Mouse (Mus musculus) forebrain, embryonic 12.5 days (tissue): ENCODE measurements around the gene Slc22a23. TPM values are rescaled to one million over a fixed set of nuclear protein-coding genes. Genes with fewer than 3 reads are reported as not detected.

Experiments
- ATAC-seq: fragments of 200-750 bp; cut with Nextera tagmentation; 2 replicates; pipeline ENCODE4 v1.8.0; 2017; ENCODE audit warnings: moderate TSS enrichment; ENCODE audit not compliant: low FRiP score
- H3K27ac ChIP-seq: fragments of 300-500 bp; sonication (generic); 2 replicates; pipeline ENCODE4 v1.5.1; 2016; ENCODE audit warnings: mild to moderate bottlenecking
- H3K27me3 ChIP-seq: fragments of 300-500 bp; sonication (generic); 2 replicates; pipeline ENCODE4 v1.6.1; 2016; ENCODE audit warnings: mild to moderate bottlenecking
- H3K36me3 ChIP-seq: fragments of 300-500 bp; sonication (generic); replicated peaks from 2 replicates; pipeline ENCODE4 v1.6.1; 2016; ENCODE audit warnings: mild to moderate bottlenecking
- H3K4me1 ChIP-seq: fragments of 300-500 bp; sonication (generic); 2 replicates; pipeline ENCODE4 v1.6.1; 2016
- H3K4me2 ChIP-seq: fragments of 300-500 bp; sonication (generic); 2 replicates; pipeline ENCODE4 v1.6.1; 2016; ENCODE audit warnings: mild to moderate bottlenecking, moderate library complexity
- H3K4me3 ChIP-seq: fragments of 300-500 bp; sonication (generic); replicated peaks from 2 replicates; pipeline ENCODE4 v1.5.1; 2016; ENCODE audit warnings: mild to moderate bottlenecking
- H3K9ac ChIP-seq: fragments of 300-500 bp; sonication (generic); 2 replicates; pipeline ENCODE4 v1.6.1; 2016; ENCODE audit warnings: mild to moderate bottlenecking
- H3K9me3 ChIP-seq: fragments of 300-500 bp; sonication (generic); 2 replicates; pipeline ENCODE4 v1.6.1; 2016
- WGBS: fragments of 180-500 bp; shearing (Covaris S2); methylation state at CpG from one replicate; pipeline ENCODE4 v1.1.7; 2016; 5-methylcytosine and 5-hydroxymethylcytosine counted together
- polyA plus RNA-seq: library from polyadenylated mRNA; unstranded; fragments of >200 nt; fragmentation: Nextera tagmentation; extraction: Ambion mirVana; gene quantifications from 2 replicates; pipeline ENCODE4 v1.2.1, GENCODE M21; 2016

Slc22a23 gene
- polyA plus RNA-seq, 1 experiment from 2014 or later, result 16.4 TPM

DNA sequence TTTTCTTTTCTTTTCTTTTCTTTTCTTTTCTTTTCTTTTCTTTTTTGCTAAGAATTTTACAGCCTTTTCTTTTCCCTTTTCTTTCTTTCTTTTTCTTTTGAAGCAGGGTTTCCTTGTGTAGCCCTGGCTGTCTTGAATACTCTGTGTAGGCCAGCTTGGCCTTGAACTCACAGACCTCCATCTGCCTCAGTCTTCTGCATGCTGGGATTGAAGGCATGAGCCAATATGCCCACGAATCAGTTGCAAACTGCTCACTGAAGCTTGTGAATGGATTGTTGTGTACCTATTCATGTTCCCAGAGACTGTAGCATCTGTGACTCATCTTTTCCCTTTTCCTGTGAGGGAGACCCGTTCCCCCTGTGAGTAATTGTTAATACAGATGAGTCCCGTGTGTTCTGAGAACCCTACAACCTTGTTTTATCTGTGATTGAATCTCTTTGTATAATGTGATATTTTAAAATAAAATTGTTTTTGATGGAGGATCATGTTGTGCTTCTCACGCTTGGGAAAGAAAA, 133.7 kb downstream of the Slc22a23 start:
- Histone ChIP-seq H3K27ac (no peak overlapping the region), H3K36me3 (peaks cover 14% of the 10 kb centered on the region), H3K27me3 (no peaks in the 10 kb centered on the region), H3K9ac (no peak overlapping the region), H3K4me3 (no peak overlapping the region), H3K4me1 (peaks cover 6% of the 10 kb centered on the region), H3K4me2 (no peak overlapping the region), H3K9me3 (no peaks in the 10 kb centered on the region)
- WGBS, result 64% methylated on average over 4 of the region's 4 CpGs
- no peak for ATAC-seq

DNA sequence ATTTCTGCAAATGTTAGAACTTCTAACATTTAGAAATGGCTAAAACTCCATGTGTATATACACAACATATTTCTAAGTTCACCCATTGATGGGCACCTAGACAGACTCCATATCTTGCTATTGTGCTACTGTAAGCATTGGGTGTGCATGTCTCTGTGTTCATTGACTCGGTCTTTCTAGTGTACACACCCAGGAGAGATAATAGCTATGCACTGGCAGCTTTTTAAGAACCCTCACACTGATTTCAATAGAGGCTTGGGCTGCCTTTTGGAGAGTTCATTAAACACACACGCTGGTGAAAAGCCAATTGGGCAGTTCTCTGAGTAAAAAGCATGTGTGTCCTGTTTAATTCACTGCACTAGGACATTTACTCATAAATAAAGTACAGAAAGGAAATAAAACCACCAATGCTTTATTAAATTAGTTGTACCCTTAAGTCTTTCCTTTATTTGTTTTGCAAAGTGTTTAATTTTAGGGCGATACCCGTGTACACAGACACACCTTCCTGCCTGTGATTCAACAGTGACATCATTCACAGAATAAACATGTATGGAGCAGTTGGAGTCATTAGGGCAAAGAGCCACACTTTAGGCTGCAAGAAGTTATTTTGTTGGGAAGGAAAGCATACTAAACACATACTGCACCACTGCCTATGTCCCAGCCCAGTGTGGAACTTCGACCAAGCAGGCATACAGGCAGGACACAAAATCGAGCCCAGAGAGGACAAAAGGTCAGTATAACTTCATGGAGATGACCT, 137.1 kb downstream of the Slc22a23 start:
- Histone ChIP-seq H3K4me1 (peaks cover 6% of the 10 kb centered on the region), H3K36me3 (peaks cover 18% of the 10 kb centered on the region)
- no peak for ATAC-seq

DNA sequence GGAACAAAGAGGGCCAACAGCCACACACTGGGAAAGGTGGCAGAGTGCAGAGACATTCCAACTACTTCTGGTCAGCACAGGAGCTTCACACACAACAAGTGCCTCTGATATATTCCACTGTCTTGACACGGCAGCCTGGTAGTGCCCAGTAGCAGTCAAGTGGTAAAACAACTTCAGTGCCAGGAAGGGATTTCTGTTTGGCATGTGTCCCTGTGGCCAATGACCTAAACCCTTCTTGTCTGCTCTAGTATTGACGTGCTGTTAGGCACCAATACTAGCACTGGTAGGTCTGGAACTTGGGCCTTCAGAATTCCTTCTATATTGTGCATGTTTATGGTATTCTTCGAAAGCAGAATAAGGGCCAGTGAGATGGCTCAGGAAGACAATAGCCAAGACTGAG, 139.8 kb downstream of the Slc22a23 start:
- no peak overlapping the region for H3K4me2 ChIP-seq
- H3K9ac ChIP-seq, result no peak overlapping the region
- no peak for ATAC-seq
- no peak overlapping the region for H3K4me3 ChIP-seq
- 93% methylated on average over 3 of the region's 3 CpGs for WGBS
- no peaks in the 10 kb centered on the region for H3K27me3 ChIP-seq
- no peak overlapping the region for H3K27ac ChIP-seq
- peaks cover 26% of the 10 kb centered on the region for H3K36me3 ChIP-seq
- no peaks in the 10 kb centered on the region for H3K9me3 ChIP-seq
- H3K4me1 ChIP-seq, result peaks cover 6% of the 10 kb centered on the region

More for the DNA sequence above, 137.1 kb downstream of the Slc22a23 start:
- WGBS, result 68% methylated on average over 6 of the region's 6 CpGs
- Histone ChIP-seq H3K27ac (no peak overlapping the region), H3K27me3 (no peaks in the 10 kb centered on the region), H3K4me2 (no peak overlapping the region), H3K9ac (no peak overlapping the region), H3K4me3 (no peak overlapping the region), H3K9me3 (no peaks in the 10 kb centered on the region)

DNA sequence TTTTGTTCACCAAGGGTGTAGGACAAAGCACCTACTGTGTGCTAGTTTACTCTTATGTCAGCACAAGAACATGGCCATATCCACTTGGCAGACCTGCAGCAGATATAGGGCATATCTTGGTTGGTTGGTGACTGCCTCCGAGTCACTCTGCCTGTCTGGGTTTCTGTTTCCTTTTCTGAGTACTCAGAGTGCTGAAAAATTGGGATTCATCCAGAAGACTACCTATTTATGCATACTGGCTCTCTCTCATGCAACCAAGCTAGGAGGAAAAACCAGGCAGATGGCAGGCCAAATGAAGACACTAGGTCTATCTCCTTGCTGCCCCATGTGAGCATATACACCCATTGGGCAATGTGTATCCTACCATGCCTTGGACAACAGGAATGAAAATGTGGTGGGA, 149.3 kb downstream of the Slc22a23 start:
- Histone ChIP-seq H3K4me1 (peaks cover 21% of the 10 kb centered on the region), H3K9me3 (no peaks in the 10 kb centered on the region), H3K27ac (no peak overlapping the region), H3K27me3 (no peaks in the 10 kb centered on the region), H3K9ac (no peak overlapping the region), H3K4me2 (no peak overlapping the region), H3K4me3 (no peak overlapping the region), H3K36me3 (peaks cover 65% of the 10 kb centered on the region)
- 96% methylated on average over 1 of the region's 1 CpGs for WGBS
- no peak for ATAC-seq

DNA sequence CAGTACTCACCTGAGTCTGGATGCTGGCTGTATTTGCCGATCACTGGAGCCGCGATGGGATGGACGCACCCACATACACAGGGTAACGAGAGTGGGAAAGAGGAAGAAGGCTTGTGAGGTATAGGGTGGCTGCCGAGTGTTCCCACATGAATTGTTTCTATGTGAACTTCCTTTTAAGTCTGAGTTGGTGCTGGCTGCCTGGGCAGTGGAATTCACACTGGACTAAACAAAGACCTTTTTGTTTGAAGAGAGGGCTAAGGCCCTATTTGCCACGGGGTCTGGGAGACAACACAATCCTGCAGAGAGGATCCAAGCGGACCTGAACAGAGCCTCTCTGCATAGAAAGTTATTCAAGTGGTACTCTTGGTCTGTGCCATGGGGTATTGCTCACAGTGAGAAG, 151.6 kb downstream of the Slc22a23 start:
- H3K36me3 ChIP-seq, result peaks cover 61% of the 10 kb centered on the region
- peaks cover 21% of the 10 kb centered on the region for H3K4me1 ChIP-seq
- 40% methylated on average over 8 of the region's 8 CpGs for WGBS
- H3K27ac ChIP-seq, result no peak overlapping the region; the same call in 1 of the 2 replicates
- no peaks in the 10 kb centered on the region for H3K9me3 ChIP-seq
- no peak overlapping the region for H3K9ac ChIP-seq
- H3K4me2 ChIP-seq, result no peak overlapping the region
- H3K27me3 ChIP-seq, result no peaks in the 10 kb centered on the region
- H3K4me3 ChIP-seq, result no peak overlapping the region
- peak; percentile 71; the same call in 1 of the 2 replicates for ATAC-seq

DNA sequence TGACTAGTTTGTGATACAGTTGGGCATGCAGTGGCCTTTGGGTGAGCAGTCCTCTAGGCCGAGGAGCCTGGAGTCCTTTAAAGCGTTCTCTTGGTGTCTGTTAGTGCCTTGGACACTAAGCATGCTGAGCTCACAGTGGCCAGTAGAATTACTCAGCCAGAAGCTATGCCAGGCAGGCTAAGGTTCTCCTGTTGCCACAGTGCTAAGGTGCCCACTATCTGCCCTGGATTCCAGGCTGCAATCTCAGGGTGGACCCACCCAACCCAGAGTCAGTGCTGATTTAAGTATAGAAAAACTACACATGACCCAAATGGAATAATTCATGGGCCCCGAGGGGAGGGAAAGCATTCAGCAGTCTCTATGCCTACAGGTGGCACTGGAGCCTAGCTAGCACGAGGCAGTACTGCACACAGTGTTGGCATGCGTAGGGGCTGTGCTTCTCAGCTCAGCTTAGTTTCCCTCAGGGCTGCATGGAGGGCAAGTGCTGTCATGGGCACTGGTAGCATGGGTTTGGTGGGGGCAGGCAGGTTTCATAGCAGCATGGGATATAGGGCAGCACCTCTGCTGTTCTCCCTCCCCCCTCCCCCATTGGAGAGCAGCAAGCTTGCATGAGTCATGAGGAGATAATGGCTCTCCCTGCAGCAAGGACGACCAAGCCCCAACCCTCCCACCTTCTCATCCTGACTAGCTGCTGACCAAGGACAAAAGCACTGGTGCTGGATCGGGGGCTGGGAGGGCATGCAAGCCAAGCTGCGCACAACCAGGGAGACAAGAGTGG, 152.4 kb downstream of the Slc22a23 start:
- 69% methylated on average over 8 of the region's 8 CpGs for WGBS
- Histone ChIP-seq H3K4me1 (peaks cover 21% of the 10 kb centered on the region), H3K9me3 (no peaks in the 10 kb centered on the region), H3K36me3 (peaks cover 58% of the 10 kb centered on the region), H3K27ac (no peak overlapping the region), H3K27me3 (no peaks in the 10 kb centered on the region), H3K4me2 (no peak overlapping the region), H3K4me3 (no peak overlapping the region), H3K9ac (no peak overlapping the region)
- ATAC-seq, result peak; percentile 75

DNA sequence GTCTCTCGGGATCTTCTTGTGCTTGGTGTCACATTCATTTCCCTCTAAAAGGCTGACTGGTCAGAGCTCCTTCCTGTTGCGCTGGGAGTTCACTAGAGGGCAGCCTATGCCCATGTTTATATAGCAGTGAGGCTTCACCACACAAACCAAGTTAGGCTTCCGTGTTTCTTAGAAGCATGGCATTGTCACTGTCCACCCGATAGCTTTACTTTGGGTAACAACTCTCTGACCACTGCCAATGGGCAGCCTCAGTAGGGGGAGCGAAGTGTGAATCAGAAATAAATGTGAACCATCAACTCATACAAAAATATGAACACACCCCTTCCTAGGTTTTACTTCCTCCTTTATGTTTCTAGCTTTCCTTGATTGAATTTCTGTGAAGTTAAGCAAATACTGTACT, 157.4 kb downstream of the Slc22a23 start:
- Histone ChIP-seq H3K4me1 (peaks cover 3% of the 10 kb centered on the region; the same call in 1 of the 2 replicates), H3K36me3 (peaks cover 51% of the 10 kb centered on the region)

DNA sequence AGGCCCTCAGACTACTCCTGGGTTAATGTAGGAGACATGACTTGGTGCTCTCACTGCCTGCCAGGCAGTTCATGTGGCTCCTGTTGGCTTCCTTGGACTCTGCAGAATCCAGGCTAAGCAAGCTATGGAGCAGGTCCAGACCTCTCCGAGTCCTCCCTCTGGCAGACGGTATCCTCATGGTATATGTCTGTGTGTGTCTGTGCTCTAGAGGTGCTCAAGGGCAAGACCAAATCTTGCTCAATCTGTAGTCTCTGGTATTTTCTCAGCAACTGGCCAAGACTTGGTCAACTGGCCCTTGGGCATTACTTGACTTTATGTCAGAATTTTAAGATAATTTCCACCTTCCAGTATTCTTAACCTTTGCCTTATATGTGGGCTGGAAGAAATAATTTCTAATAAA, 159.6 kb downstream of the Slc22a23 start:
- Histone ChIP-seq H3K9ac (no peak overlapping the region), H3K27me3 (no peaks in the 10 kb centered on the region), H3K9me3 (no peaks in the 10 kb centered on the region), H3K4me3 (no peak overlapping the region), H3K4me2 (no peak overlapping the region), H3K4me1 (no peaks in the 10 kb centered on the region), H3K36me3 (peaks cover 56% of the 10 kb centered on the region), H3K27ac (no peak overlapping the region)
- ATAC-seq, result no peak
- WGBS, result 87% methylated on average over 2 of the region's 2 CpGs

More for the DNA sequence above, 157.4 kb downstream of the Slc22a23 start:
- no peak overlapping the region for H3K4me3 ChIP-seq
- no peak overlapping the region for H3K27ac ChIP-seq
- H3K9ac ChIP-seq, result no peak overlapping the region
- no peaks in the 10 kb centered on the region for H3K9me3 ChIP-seq
- no peaks in the 10 kb centered on the region for H3K27me3 ChIP-seq
- 10% methylated on average over 5 of the region's 5 CpGs for WGBS
- ATAC-seq, result peak; percentile 86
- H3K4me2 ChIP-seq, result no peak overlapping the region

DNA sequence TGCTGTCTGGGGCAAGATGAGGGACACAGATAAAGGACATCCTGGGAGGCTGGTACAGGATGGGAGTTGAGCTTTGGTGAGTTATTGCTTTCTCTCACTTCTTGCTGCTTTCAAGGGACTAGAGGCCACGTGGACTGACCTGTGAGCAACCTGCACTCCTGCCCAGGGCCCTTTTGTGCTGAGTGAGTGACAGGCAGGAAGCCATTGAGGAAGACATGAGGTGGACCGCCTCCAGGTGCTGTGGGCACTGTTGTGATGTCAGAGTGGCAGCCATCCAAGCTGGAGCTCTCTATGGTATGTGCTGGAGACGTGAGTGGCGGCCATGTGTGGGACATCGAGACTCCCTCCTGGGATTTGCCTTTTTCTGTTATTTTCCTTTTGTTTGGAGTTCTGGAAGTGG, 163.4 kb downstream of the Slc22a23 start:
- no peak for ATAC-seq
- H3K4me3 ChIP-seq, result no peak overlapping the region
- peaks cover 75% of the 10 kb centered on the region for H3K36me3 ChIP-seq
- no peaks in the 10 kb centered on the region for H3K9me3 ChIP-seq
- WGBS, result 81% methylated on average over 5 of the region's 5 CpGs
- no peak overlapping the region for H3K27ac ChIP-seq
- no peak overlapping the region for H3K9ac ChIP-seq
- H3K27me3 ChIP-seq, result no peaks in the 10 kb centered on the region
- H3K4me2 ChIP-seq, result no peak overlapping the region
- no peaks in the 10 kb centered on the region for H3K4me1 ChIP-seq

DNA sequence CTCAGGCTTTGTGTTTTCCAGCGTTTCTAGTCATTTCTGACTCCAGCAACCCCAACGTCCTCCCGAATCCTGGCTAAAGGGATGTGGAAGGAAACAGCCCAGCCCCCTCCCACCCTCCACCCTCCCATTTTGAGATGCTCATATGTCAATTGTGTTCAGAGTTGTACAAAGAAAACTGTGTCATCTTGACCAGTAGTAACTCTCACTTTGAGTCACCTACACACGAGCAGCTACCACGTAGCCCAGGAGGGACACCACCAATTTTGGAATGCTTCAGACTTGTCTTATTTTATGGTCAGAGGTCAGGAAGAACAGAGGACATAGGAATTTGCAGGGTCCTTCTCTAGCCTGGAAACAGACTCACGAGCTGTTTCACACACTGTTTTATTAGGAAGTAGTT, 171.0 kb downstream of the Slc22a23 start:
- Histone ChIP-seq H3K27me3 (no peaks in the 10 kb centered on the region), H3K27ac (no peak overlapping the region), H3K9me3 (no peaks in the 10 kb centered on the region), H3K4me1 (no peaks in the 10 kb centered on the region), H3K36me3 (peaks cover 11% of the 10 kb centered on the region), H3K9ac (no peak overlapping the region), H3K4me2 (no peak overlapping the region), H3K4me3 (no peak overlapping the region)
- ATAC-seq, result no peak
- WGBS, result 91% methylated on average over 6 of the region's 6 CpGs

DNA sequence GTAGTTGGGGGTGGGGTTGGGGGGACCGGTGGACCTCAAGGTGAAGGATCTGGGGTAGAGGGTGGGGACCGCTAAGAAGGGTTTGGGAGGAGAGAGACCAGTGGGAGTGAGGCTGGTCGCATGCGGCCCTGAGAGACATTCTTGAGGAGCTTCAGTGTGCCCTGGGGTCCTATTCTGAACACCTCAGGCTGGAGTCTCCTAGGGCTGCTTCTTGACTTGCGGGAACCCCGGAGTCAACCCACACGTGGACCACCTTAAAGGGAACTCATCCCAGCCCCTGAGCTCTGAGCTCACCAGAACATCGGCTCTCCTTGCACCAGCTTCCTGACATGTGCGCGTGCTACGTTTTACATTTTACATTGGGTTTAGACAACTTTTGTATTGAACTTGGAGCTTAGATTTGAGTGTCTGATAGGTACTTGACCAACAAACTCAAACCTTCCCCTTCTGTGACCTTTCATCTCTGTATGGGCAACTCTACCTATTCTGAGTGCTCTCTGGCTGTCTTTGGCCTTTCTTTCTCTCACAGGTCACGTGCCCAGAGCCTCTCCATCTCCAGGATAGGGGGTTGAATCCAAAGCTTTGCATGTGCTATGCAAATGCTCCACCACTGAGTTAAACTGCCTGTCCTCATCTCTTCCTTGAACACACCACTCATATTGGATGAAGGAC, 181.5 kb downstream of the Slc22a23 start:
- H3K27me3 ChIP-seq, result no peaks in the 10 kb centered on the region
- no peaks in the 10 kb centered on the region for H3K9me3 ChIP-seq
- H3K4me3 ChIP-seq, result peak overlapping the region; percentile 75
- peaks cover 21% of the 10 kb centered on the region for H3K4me1 ChIP-seq
- peaks cover 14% of the 10 kb centered on the region for H3K36me3 ChIP-seq
- H3K9ac ChIP-seq, result peak overlapping the region; percentile 69
- ATAC-seq, result peak; percentile 8
- peak overlapping the region; percentile 63 for H3K4me2 ChIP-seq
- WGBS, result 50% methylated on average over 12 of the region's 12 CpGs
- peak overlapping the region; percentile 88 for H3K27ac ChIP-seq
